Mouse (Mus musculus) brain, adult 10 weeks (tissue): Measurements from ENCODE around the gene Gm5458. TPM values are rescaled to one million over a fixed set of nuclear protein-coding genes. Genes with fewer than 3 reads are reported as not detected.

ENCODE experiments used
- polyA plus RNA-seq: library from polyadenylated mRNA; stranded (reverse); fragments of 350-450 nt; fragmentation: Illumina TruSeq; extraction: RNeasy Lipid Tissue Mini Kit (QIAGEN cat#74804); gene quantifications from one replicate; pipeline ENCODE4 v1.2.3, GENCODE M21; 2015; ENCODE audit warnings: low read depth, low replicate concordance

Gene Gm5458
- polyA plus RNA-seq = not detected

GRCm38 (mm10) chr14:19602481-19602880 lies at the start of gene Gm5458:
Gene Gm5458, minus strand, starts transcription at chr14:19602581.

GRCm38 (mm10) chr14:19584804-19585667 lies 17.3 kb downstream of the Gm5458 start, which contains the start of gene Gm2237:
Gene Gm2237, minus strand, starts transcription at chr14:19585135.

GRCm38 (mm10) chr14:19549863-19550262 lies 52.5 kb downstream of the Gm5458 start, which contains the start of gene Gm2244:
Gene Gm2244, minus strand, starts transcription at chr14:19549963.

Other genes starting within 250 kb of the Gm5458 start
- gene Gm21738, start 183.7 kb downstream of the Gm5458 start, polyA plus RNA-seq = not detected
- gene Gm2244, start 52.6 kb downstream of the Gm5458 start, polyA plus RNA-seq = not detected
- 2.5 TPM for gene Gm2237, start 17.4 kb downstream of the Gm5458 start, polyA plus RNA-seq
- 2.1 TPM for gene Nid2, start 148.7 kb upstream of the Gm5458 start, polyA plus RNA-seq
- gene Rtraf, start 221.2 kb upstream of the Gm5458 start, polyA plus RNA-seq = 119 TPM